Mouse (Mus musculus) hindlimb bud, embryonic 11.5 days (tissue): ENCODE results near the gene Trim28.
A peak's percentile ranks its signal among the peaks of the same experiment; 100 is the strongest.

Experiments used
- DNase-seq: peaks from one replicate; pipeline ENCODE4 v3.0.0-alpha.2; 2012; ENCODE audit warnings: low read depth, low spot score; ENCODE audit errors: extremely low spot score

The Trim28 gene

DNA sequence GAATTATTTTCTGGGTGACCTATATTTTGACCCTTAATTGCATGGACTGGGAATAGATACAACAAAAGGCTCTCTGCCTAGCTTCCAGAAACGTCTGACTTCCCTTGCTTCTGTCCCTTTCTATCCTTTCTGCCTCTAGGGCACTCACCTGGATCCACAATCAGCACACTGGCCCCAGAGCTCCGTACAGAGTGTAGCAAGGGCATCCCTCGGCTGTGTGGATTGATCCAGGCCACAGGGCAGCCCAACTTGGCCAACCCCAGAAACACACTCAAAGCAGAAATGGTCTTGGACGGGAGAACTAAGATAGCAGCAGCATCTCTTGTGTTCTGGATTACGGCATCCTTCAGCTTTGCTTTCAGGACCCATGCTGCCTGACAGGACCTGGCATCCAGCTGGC is 1.7 kb upstream of the Trim28 start:
- no peak for DNase-seq

- no peak for DNase-seq
Measured at GRCm38 (mm10) chr7:12998053-12998452, 861 bp upstream of the Trim28 start, which contains the start of gene Slc27a5. Gene Slc27a5, minus strand, starts transcription at chr7:12998192.

DNA sequence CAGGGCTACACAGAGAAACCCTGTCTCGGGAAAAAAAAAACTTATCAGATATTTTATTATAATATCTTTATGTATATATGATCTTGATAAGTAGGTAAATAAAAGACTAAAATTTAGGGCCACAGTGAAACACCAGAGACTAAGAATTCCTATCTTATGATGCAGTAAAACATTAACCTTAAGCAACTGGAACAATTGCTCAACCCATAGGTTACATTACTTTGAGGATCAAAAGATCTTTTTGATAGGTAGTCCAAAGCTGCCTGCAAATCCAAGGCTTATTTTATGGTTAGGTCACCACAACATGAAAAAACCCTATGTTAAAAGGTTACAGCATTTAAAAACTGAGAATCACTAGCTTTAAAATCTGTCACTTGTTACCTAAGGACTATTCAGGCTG is 2.7 kb downstream of the Trim28 start:
- DNase-seq = no peak

GRCm38 (mm10) chr7:13003380-13003779 is 4.5 kb downstream of the Trim28 start:
- no peak for DNase-seq

DNA sequence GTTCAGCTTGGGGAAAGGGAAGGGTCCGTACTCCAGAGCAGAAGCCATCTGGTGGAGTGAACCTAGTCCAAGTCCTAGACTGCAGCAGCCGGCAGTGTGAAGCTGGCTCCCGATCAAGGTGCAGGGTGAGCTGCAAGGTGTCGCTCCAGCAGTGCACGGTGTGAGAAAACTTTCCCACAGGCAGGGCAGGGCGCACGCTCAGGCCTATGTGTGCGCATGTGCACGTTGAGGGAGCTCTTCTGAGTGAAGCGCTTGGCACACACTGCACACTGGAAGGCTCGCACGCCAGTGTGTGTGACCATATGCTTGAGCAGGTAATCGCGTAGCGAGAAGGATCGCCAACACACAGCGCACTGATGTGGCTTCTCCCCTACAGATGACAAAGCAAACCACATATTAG is 7.1 kb downstream of the Trim28 start:
- DNase-seq = no peak

GRCm38 (mm10) chr7:13006531-13006930 is 7.6 kb downstream of the Trim28 start:
- no peak for DNase-seq

DNA sequence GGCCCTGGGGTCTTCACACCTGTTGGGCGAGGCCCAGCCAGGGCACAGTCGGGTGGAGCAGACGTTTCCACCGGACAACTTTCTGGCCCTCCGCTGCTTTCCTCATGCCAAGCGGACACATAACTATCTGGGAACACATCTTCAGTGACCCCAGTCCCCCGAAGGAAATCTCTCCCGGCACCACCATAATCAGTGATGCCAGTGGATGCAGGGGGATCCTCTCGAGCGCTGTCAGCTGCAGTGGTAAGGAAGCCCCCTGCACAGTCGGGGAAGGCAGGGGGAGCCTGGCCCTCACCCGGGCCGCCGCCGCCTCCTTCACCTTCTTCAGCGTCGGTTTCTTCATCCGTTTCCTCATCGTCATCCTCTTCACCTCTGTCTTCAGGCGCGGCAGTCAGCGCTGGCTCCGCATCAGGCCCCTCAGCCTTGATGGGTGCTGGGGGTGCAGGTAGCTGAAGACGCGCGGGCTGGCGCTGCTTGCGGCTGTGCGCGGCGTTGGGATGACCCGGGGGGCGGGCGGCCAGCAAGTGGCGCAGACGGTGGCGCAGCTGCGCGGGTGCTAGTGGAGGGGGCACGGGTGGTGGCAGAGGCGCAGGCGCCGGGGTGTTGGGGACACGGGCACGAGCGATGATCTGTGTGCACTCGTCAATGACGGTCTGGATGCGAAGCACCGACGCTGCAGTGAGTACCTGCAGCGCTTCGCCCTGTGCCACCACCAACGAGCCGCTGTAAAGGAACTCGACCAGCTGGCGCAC is 8.6 kb downstream of the Trim28 start:
- no peak for DNase-seq

DNA sequence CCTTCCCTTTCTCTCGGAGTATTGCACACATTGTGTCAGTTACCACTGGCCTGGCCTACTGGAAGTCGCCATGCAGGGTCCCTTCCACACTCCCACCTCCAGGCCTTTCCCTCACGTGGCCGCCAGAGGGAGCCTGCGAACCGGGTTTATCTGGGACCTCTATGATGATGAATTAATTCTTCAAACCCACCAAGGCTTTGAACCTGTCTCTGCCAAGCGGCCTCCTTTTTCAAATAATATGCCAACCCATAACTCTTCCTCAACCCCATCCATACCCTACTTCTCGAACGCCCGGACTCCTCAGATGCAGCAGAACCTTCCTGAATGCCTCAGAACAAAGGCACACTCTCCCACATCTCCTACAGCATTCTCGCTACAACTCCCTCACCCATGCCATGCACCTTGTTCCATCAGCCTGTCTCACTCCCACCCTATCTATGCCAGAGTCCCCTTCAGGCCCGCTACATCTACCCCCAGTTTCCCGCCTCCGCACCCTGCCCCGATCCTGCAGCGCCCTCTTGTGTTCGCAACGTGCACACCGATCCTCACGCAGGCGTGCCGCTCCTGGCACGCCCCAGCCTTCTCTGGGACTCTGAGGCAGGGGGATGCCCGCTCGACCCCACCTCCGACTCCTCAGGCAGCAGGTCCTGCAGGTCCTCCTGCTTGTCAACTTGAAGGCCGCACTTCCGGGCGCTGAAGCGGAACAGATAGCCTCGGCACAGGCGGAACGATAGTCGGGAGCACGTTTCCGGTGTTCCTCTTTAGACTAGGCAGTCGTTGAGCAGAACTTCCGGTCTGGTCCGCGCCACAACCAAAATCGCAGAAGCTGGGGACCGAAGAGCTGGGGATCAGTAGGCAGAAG is 10.5 kb downstream of the Trim28 start:
- peak; percentile 94 for DNase-seq

GRCm38 (mm10) chr7:13010005-13010908 is 11.3 kb downstream of the Trim28 start, which contains the start of gene Zbtb45:
Gene Zbtb45, minus strand, starts transcription at chr7:13010034.
- DNase-seq = no peak

DNA sequence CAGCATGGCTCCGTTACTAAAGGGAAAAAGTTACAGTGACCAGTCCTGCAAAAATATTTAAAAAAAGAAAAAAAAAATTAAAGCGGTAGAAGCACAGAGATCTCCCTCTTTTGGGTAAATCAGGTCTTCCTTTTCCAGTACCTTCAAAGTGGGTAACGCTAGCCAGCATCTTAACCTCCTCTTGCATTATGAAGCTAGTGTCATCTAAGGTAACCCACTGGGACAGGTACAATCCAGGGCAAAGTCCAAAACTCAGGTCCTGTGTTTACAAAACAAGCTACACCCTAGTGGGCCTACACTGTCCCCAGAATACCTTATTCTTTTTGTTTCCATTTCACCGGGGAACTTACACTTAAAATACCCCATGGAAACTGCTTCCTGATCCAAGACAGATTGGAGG is 14.8 kb downstream of the Trim28 start:
- DNase-seq = no peak

DNA sequence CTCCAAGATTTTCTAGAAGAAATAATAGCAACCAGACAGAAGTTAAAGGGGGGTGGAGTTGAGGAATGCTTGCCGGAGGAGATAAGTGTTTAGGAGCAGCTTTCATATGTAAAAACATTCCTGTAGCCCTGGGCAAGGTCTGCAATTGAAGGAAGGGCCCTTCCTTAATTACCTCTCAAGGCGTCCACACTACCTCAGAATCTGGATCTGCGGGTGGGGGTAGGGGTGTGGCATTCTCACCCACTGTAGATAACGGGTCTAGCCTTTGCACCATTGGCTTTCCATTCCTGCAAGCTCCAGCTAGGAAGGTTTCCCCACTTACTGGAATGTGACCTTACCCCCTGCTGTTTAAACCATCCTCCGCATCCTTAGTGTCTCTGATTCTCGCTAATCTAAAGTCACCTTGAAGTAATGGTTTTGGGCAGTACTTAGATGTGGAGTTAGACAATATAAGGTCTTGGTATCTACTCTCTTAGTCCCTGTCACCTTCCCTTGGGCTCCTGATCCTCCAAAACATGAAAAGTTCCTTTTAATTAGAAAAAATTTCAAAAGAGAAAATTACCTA is 15.4 kb downstream of the Trim28 start:
- no peak for DNase-seq

- DNase-seq = no peak
Measured at GRCm38 (mm10) chr7:13015217-13015616, 16.3 kb downstream of the Trim28 start.

GRCm38 (mm10) chr7:13022773-13023535 is 24.0 kb downstream of the Trim28 start:
- DNase-seq = no peak

GRCm38 (mm10) chr7:13023928-13024731 is 25.2 kb downstream of the Trim28 start:
- DNase-seq = peak; percentile 69

- no peak for DNase-seq
Measured at GRCm38 (mm10) chr7:13024805-13025204, 25.9 kb downstream of the Trim28 start.

DNA sequence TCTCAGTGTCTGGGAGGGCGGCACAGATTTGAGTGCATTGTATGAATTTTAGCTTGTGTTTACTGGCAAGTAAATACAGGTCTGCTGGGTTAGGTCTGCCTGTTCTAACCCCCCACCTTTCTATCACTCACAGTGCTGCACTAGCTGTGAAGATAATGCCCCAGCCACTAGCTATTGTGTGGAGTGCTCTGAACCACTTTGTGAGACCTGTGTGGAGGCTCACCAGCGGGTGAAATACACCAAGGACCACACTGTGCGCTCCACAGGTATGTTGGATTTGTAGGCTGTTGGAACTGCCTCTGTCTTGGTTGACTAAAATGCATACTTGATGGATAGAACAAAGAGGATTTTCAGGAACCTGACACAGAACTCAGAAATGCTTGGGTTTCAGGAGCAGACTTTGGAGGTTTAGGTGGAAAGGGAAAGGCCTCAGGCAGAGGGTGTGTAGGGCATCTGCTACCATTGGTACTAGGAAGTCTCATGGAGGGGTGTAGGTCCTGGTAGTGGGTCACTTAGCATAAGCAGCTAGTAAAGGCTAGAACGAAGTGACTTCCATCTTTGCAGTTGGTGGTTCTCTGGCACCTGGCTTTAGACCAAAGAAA is 26.7 kb downstream of the Trim28 start:
- no peak for DNase-seq

DNA sequence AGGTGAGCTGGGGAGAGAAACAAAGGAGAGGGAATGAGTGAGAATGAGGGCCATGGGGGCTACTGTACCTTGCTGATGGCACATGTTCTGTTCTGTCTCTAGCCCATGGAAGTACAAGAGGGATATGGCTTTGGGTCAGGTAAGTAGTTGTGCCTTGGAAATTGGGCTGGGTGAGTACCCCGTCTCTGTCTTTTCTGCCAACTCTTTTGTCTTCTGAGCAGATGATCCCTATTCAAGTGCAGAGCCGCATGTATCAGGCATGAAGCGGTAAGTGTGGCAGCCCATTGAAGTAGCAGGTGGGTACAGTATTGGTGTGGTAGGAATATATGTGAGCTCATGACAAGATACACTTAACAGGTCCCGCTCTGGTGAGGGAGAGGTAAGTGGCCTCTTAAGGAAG is 30.1 kb downstream of the Trim28 start:
- DNase-seq = no peak

GRCm38 (mm10) chr7:13031069-13031468 is 32.2 kb downstream of the Trim28 start:
- DNase-seq = no peak

GRCm38 (mm10) chr7:13031983-13032382 is 33.1 kb downstream of the Trim28 start:
- DNase-seq = no peak
